Mouse (Mus musculus): ENCODE results near the gene Adgrl1. TPM values are rescaled to one million over a fixed set of nuclear protein-coding genes. Genes with fewer than 3 reads are reported as not detected.

Adgrl1 gene
- total and polyA plus RNA-seq, 3 experiments, result 58.4 to 112 (median 97.0) TPM

GRCm38 (mm10) chr8:83990170-83990569 is 90.3 kb downstream of the Adgrl1 start:
- no peak for DNase-seq

Small RNA genes lying within 50 kb of the gene (microRNA-seq; reads per million reads assigned to microRNA genes)
- gene Gm44330, result 0 reads per million in 2 experiments
- gene Gm44450, result 0 reads per million in 2 experiments

Other genes with a start within 250 kb of the Adgrl1 start
- gene Gipc1, start 247.4 kb upstream of the Adgrl1 start, total RNA-seq (2021), result 10 to 100 TPM; 29.5 to 50.1 TPM
- gene Gipc1, start 247.4 kb upstream of the Adgrl1 start, polyA plus RNA-seq (2012; rRNA removed), result 53.8 and 56.4 TPM in 2 replicates
- 1 to 10 TPM in 1 of 2 experiments, under 1 TPM in 1; 0.76 to 1.1 TPM for gene Ptger1, start 233.4 kb upstream of the Adgrl1 start, total RNA-seq (2021)
- gene Ptger1, start 233.4 kb upstream of the Adgrl1 start, polyA plus RNA-seq (2012; rRNA removed), result 2.1 and 2.8 TPM in 2 replicates
- gene Pkn1, start 200.9 kb upstream of the Adgrl1 start, total RNA-seq (2021), result 100 to 1,000 TPM; 110 to 115 TPM
- 138 and 164 TPM in 2 replicates for gene Pkn1, start 200.9 kb upstream of the Adgrl1 start, polyA plus RNA-seq (2012; rRNA removed)
- gene Ddx39, start 184.9 kb upstream of the Adgrl1 start, total RNA-seq (2021), result 10 to 100 TPM; 15.3 to 20.9 TPM
- gene Ddx39, start 184.9 kb upstream of the Adgrl1 start, polyA plus RNA-seq (2012; rRNA removed), result 13.4 and 14.1 TPM in 2 replicates
- gene Adgre5, start 158.8 kb upstream of the Adgrl1 start, total RNA-seq (2021), result 10 to 100 TPM; 31.5 to 40.7 TPM
- 34.5 and 35.2 TPM in 2 replicates for gene Adgre5, start 158.8 kb upstream of the Adgrl1 start, polyA plus RNA-seq (2012; rRNA removed)
- gene Gm10644, start 55.1 kb downstream of the Adgrl1 start, total RNA-seq (2021), result 1 to 10 TPM; 1.7 to 1.9 TPM
- 2.5 and 3.7 TPM in 2 replicates for gene Gm10644, start 55.1 kb downstream of the Adgrl1 start, polyA plus RNA-seq (2012; rRNA removed)
- 1 to 10 TPM; 2.5 to 3.4 TPM for gene Asf1b, start 55.4 kb downstream of the Adgrl1 start, total RNA-seq (2021)
- gene Asf1b, start 55.4 kb downstream of the Adgrl1 start, polyA plus RNA-seq (2012; rRNA removed), result 13.6 and 15.4 TPM in 2 replicates
- gene Prkaca, start 72.9 kb downstream of the Adgrl1 start, total RNA-seq (2021), result 100 to 1,000 TPM; 269 to 327 TPM
- gene Prkaca, start 72.9 kb downstream of the Adgrl1 start, polyA plus RNA-seq (2012; rRNA removed), result 125 and 154 TPM in 2 replicates
- 10 to 100 TPM; 27.1 to 45.3 TPM for gene Samd1, start 97.6 kb downstream of the Adgrl1 start, total RNA-seq (2021)
- gene Samd1, start 97.6 kb downstream of the Adgrl1 start, polyA plus RNA-seq (2012; rRNA removed), result 32.1 and 37.6 TPM in 2 replicates
- gene 1700067K01Rik, start 101.4 kb downstream of the Adgrl1 start, total RNA-seq (2021), result under 1 TPM; 0.21 to 0.46 TPM
- 0.13 and 0.66 TPM in 2 replicates for gene 1700067K01Rik, start 101.4 kb downstream of the Adgrl1 start, polyA plus RNA-seq (2012; rRNA removed)
- gene 2210011C24Rik, start 112.1 kb downstream of the Adgrl1 start, total RNA-seq (2021), result not detected
- 0.19 and 0.87 TPM in 2 replicates for gene 2210011C24Rik, start 112.1 kb downstream of the Adgrl1 start, polyA plus RNA-seq (2012; rRNA removed)
- gene Palm3, start 121.4 kb downstream of the Adgrl1 start, total RNA-seq (2021), result 1 to 10 TPM in 1 of 2 experiments, under 1 TPM in 1; 0.26 to 2.5 TPM
- 0.59 and 1.2 TPM in 2 replicates for gene Palm3, start 121.4 kb downstream of the Adgrl1 start, polyA plus RNA-seq (2012; rRNA removed)
- gene Il27ra, start 142.5 kb downstream of the Adgrl1 start, total RNA-seq (2021), result 1 to 10 TPM; 2.0 to 2.5 TPM
- 2.0 and 2.7 TPM in 2 replicates for gene Il27ra, start 142.5 kb downstream of the Adgrl1 start, polyA plus RNA-seq (2012; rRNA removed)
- not detected for gene Rln3, start 144.9 kb downstream of the Adgrl1 start, total RNA-seq (2021)
- 0.36 and 0.46 TPM in 2 replicates for gene Rln3, start 144.9 kb downstream of the Adgrl1 start, polyA plus RNA-seq (2012; rRNA removed)
- gene Gm10643, start 165.0 kb downstream of the Adgrl1 start, total RNA-seq (2021), result 1 to 10 TPM; 1.6 to 4.1 TPM
- gene Gm10643, start 165.0 kb downstream of the Adgrl1 start, polyA plus RNA-seq (2012; rRNA removed), result 0.36 and 0.55 TPM in 2 replicates
- gene Rfx1, start 166.7 kb downstream of the Adgrl1 start, total RNA-seq (2021), result 10 to 100 TPM; 17.1 to 19.9 TPM
- 34.5 and 36.6 TPM in 2 replicates for gene Rfx1, start 166.7 kb downstream of the Adgrl1 start, polyA plus RNA-seq (2012; rRNA removed)
- gene Dcaf15, start 204.7 kb downstream of the Adgrl1 start, total RNA-seq (2021), result 10 to 100 TPM; 14.4 to 18.2 TPM
- gene Dcaf15, start 204.7 kb downstream of the Adgrl1 start, polyA plus RNA-seq (2012; rRNA removed), result 60.2 and 62.7 TPM in 2 replicates
- under 1 TPM; 0.23 to 0.31 TPM for gene Podnl1, start 225.9 kb downstream of the Adgrl1 start, total RNA-seq (2021)
- gene Podnl1, start 225.9 kb downstream of the Adgrl1 start, polyA plus RNA-seq (2012; rRNA removed), result 2.4 and 2.5 TPM in 2 replicates
- gene Cc2d1a, start 247.8 kb downstream of the Adgrl1 start, total RNA-seq (2021), result 10 to 100 TPM; 28.5 to 39.0 TPM
- 35.8 and 37.1 TPM in 2 replicates for gene Cc2d1a, start 247.8 kb downstream of the Adgrl1 start, polyA plus RNA-seq (2012; rRNA removed)
- gene 4930432K21Rik, start 247.9 kb downstream of the Adgrl1 start, total RNA-seq (2021), result under 1 TPM; 0.17 to 0.35 TPM
- gene 4930432K21Rik, start 247.9 kb downstream of the Adgrl1 start, polyA plus RNA-seq (2012; rRNA removed), result 0.44 and 0.48 TPM in 2 replicates